Mouse (Mus musculus): Measurements from ENCODE around the gene Abhd12. TPM values are rescaled to one million over a fixed set of nuclear protein-coding genes. Genes with fewer than 3 reads are reported as not detected.
A peak's percentile ranks its signal among the peaks of the same experiment; 100 is the strongest.

Gene Abhd12
- polyA plus RNA-seq, 1 experiment, result 57.2 TPM

- Histone ChIP-seq H3K27ac (replicated peaks; ENCODE audit: low read depth, low read length) (no peak overlapping the region), H3K4me1 (ENCODE audit: control insufficient read depth, insufficient read depth, insufficient read length, low read length) (peaks cover 10% of the 10 kb centered on the region), H3K4me3 (ENCODE audit: insufficient read depth, low read depth, low read length) (no peak overlapping the region)
Observed at GRCm38 (mm10) chr2:150847436-150847995, 57.0 kb downstream of the Abhd12 start.

- Histone ChIP-seq H3K4me3 (ENCODE audit: insufficient read depth, low read depth, low read length) (no peak overlapping the region), H3K4me1 (ENCODE audit: control insufficient read depth, insufficient read depth, insufficient read length, low read length) (peaks cover 10% of the 10 kb centered on the region), H3K27ac (replicated peaks; ENCODE audit: low read depth, low read length) (peak overlapping the region; percentile 64)
Observed at GRCm38 (mm10) chr2:150844798-150845197, 59.7 kb downstream of the Abhd12 start.

GRCm38 (mm10) chr2:150842049-150842461, 62.5 kb downstream of the Abhd12 start:
- Histone ChIP-seq H3K27ac (replicated peaks; ENCODE audit: low read depth, low read length) (peak overlapping the region; percentile 72), H3K4me3 (ENCODE audit: insufficient read depth, low read depth, low read length) (no peak overlapping the region)

GRCm38 (mm10) chr2:150841109-150841508, 63.4 kb downstream of the Abhd12 start:
- no peak overlapping the region for H3K4me3 ChIP-seq (ENCODE audit: insufficient read depth, low read depth, low read length)
- H3K4me1 ChIP-seq (ENCODE audit: control insufficient read depth, insufficient read depth, insufficient read length, low read length), result peaks cover 8% of the 10 kb centered on the region
- H3K27ac ChIP-seq (replicated peaks; ENCODE audit: low read depth, low read length), result peak overlapping the region; percentile 76

More at GRCm38 (mm10) chr2:150842049-150842461, 62.5 kb downstream of the Abhd12 start:
- H3K4me1 ChIP-seq (ENCODE audit: control insufficient read depth, insufficient read depth, insufficient read length, low read length), result peaks cover 10% of the 10 kb centered on the region

GRCm38 (mm10) chr2:150839686-150840471, 64.7 kb downstream of the Abhd12 start:
- H3K27ac ChIP-seq (replicated peaks; ENCODE audit: low read depth, low read length), result peak overlapping the region; percentile 53
- H3K4me1 ChIP-seq (ENCODE audit: control insufficient read depth, insufficient read depth, insufficient read length, low read length), result 0 out of 2 replicates have a peak, but pooled peaks cover 2% of the 10 kb centered on the region
- H3K4me3 ChIP-seq (ENCODE audit: insufficient read depth, low read depth, low read length), result no peak overlapping the region

- Histone ChIP-seq H3K27ac (replicated peaks; ENCODE audit: low read depth, low read length) (peak overlapping the region; percentile 7; the same call in 1 of the 2 replicates), H3K4me1 (ENCODE audit: control insufficient read depth, insufficient read depth, insufficient read length, low read length) (no peaks in the 10 kb centered on the region), H3K4me3 (ENCODE audit: insufficient read depth, low read depth, low read length) (no peak overlapping the region)
Observed at GRCm38 (mm10) chr2:150837781-150838180, 66.8 kb downstream of the Abhd12 start.

- no peak overlapping the region for H3K4me3 ChIP-seq (ENCODE audit: insufficient read depth, low read depth, low read length)
- H3K4me1 ChIP-seq (ENCODE audit: control insufficient read depth, insufficient read depth, insufficient read length, low read length), result no peaks in the 10 kb centered on the region
- 0 out of 2 replicates have a peak overlapping the region, but pooled peaks have one; percentile 7 for H3K27ac ChIP-seq (replicated peaks; ENCODE audit: low read depth, low read length)
Observed at GRCm38 (mm10) chr2:150836906-150837305, 67.6 kb downstream of the Abhd12 start.

- Histone ChIP-seq H3K4me1 (ENCODE audit: control insufficient read depth, insufficient read depth, insufficient read length, low read length) (no peaks in the 10 kb centered on the region), H3K4me3 (ENCODE audit: insufficient read depth, low read depth, low read length) (no peak overlapping the region), H3K27ac (replicated peaks; ENCODE audit: low read depth, low read length) (no peak overlapping the region)
Observed at GRCm38 (mm10) chr2:150835975-150836374, 68.6 kb downstream of the Abhd12 start.

GRCm38 (mm10) chr2:150834616-150835015, 69.9 kb downstream of the Abhd12 start:
- H3K4me3 ChIP-seq (ENCODE audit: insufficient read depth, low read depth, low read length), result no peak overlapping the region
- no peak overlapping the region for H3K27ac ChIP-seq (replicated peaks; ENCODE audit: low read depth, low read length)
- H3K4me1 ChIP-seq (ENCODE audit: control insufficient read depth, insufficient read depth, insufficient read length, low read length), result no peaks in the 10 kb centered on the region; the same call in 1 of the 2 replicates

GRCm38 (mm10) chr2:150832029-150832428, 72.5 kb downstream of the Abhd12 start:
- no peak overlapping the region for H3K4me3 ChIP-seq (ENCODE audit: insufficient read depth, low read depth, low read length)
- no peaks in the 10 kb centered on the region; the same call in 1 of the 2 replicates for H3K4me1 ChIP-seq (ENCODE audit: control insufficient read depth, insufficient read depth, insufficient read length, low read length)
- peak overlapping the region; percentile 57 for H3K27ac ChIP-seq (replicated peaks; ENCODE audit: low read depth, low read length)

- Histone ChIP-seq H3K27ac (replicated peaks; ENCODE audit: low read depth, low read length) (peak overlapping the region; percentile 80), H3K4me3 (ENCODE audit: insufficient read depth, low read depth, low read length) (no peak overlapping the region), H3K4me1 (ENCODE audit: control insufficient read depth, insufficient read depth, insufficient read length, low read length) (no peaks in the 10 kb centered on the region; the same call in 1 of the 2 replicates)
Observed at GRCm38 (mm10) chr2:150830911-150831441, 73.6 kb downstream of the Abhd12 start.

GRCm38 (mm10) chr2:150830011-150830410, 74.5 kb downstream of the Abhd12 start:
- no peaks in the 10 kb centered on the region; the same call in 1 of the 2 replicates for H3K4me1 ChIP-seq (ENCODE audit: control insufficient read depth, insufficient read depth, insufficient read length, low read length)

GRCm38 (mm10) chr2:150828654-150829053, 75.9 kb downstream of the Abhd12 start:
- Histone ChIP-seq H3K27ac (replicated peaks; ENCODE audit: low read depth, low read length) (no peak overlapping the region), H3K4me1 (ENCODE audit: control insufficient read depth, insufficient read depth, insufficient read length, low read length) (no peaks in the 10 kb centered on the region; the same call in 1 of the 2 replicates), H3K4me3 (ENCODE audit: insufficient read depth, low read depth, low read length) (no peak overlapping the region)

More at GRCm38 (mm10) chr2:150830011-150830410, 74.5 kb downstream of the Abhd12 start:
- Histone ChIP-seq H3K4me3 (ENCODE audit: insufficient read depth, low read depth, low read length) (no peak overlapping the region), H3K27ac (replicated peaks; ENCODE audit: low read depth, low read length) (0 out of 2 replicates have a peak overlapping the region, but pooled peaks have one; percentile 80)

GRCm38 (mm10) chr2:150828164-150828563, 76.4 kb downstream of the Abhd12 start:
- H3K4me3 ChIP-seq (ENCODE audit: insufficient read depth, low read depth, low read length), result no peak overlapping the region
- H3K27ac ChIP-seq (replicated peaks; ENCODE audit: low read depth, low read length), result no peak overlapping the region
- H3K4me1 ChIP-seq (ENCODE audit: control insufficient read depth, insufficient read depth, insufficient read length, low read length), result peaks cover under 1% of the 10 kb centered on the region

- no peak overlapping the region for H3K4me3 ChIP-seq (ENCODE audit: insufficient read depth, low read depth, low read length)
- H3K27ac ChIP-seq (replicated peaks; ENCODE audit: low read depth, low read length), result peak overlapping the region; percentile 87
- H3K4me1 ChIP-seq (ENCODE audit: control insufficient read depth, insufficient read depth, insufficient read length, low read length), result peaks cover 3% of the 10 kb centered on the region
Observed at GRCm38 (mm10) chr2:150826426-150826825, 78.1 kb downstream of the Abhd12 start.

Measured in brown adipose tissue, adult 24 weeks (tissue).